Mouse (Mus musculus): Measurements from ENCODE around the gene Arhgef26. TPM values are rescaled to one million over a fixed set of nuclear protein-coding genes. Genes with fewer than 3 reads are reported as not detected.

The Arhgef26 gene
- polyA plus RNA-seq, 1 experiment, result 14.2 TPM

DNA sequence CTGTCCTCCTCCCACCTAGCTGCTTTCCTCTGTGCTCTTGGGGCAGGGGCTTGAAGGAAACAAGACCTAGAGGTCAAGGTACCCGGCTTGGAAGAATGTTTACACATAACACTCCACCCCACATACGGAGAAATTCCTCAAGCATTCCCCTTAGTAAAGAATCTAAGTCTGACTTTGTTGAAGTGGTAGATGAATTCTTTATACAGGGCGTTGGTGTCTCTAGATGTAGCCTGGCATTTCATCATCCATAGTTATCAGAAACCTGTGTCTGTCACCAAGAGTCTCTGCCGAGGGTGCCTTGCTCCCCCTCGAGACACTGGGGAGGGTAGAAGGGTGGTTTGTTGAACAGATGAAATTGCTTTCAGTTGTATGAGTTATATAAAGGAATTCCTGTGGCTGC lies 41.8 kb downstream of the Arhgef26 start:
- Histone ChIP-seq H3K4me3 (ENCODE audit: low read depth, low read length) (no peak overlapping the region), H3K27me3 (ENCODE audit: control insufficient read depth, insufficient read depth, low read length) (no peaks in the 10 kb centered on the region), H3K27ac (ENCODE audit: insufficient read depth, low read depth, low read length) (no peak overlapping the region), H3K4me1 (ENCODE audit: control insufficient read depth, insufficient read depth, insufficient read length, low read length) (peaks cover 10% of the 10 kb centered on the region; the same call in 1 of the 2 replicates), H3K36me3 (ENCODE audit: control insufficient read depth, insufficient read depth, low read length) (peaks cover 19% of the 10 kb centered on the region)
- WGBS, result 67% methylated on average over 5 of the region's 5 CpGs
- TF ChIP-seq CTCF (IDR thresholded peaks at IDR 0.05; ENCODE audit: extremely low read depth, insufficient read length, insufficient replicate concordance, low read depth, low read length) (no peak), POLR2A (IDR thresholded peaks at IDR 0.05; ENCODE audit: low read depth, low read length) (no peak)

DNA sequence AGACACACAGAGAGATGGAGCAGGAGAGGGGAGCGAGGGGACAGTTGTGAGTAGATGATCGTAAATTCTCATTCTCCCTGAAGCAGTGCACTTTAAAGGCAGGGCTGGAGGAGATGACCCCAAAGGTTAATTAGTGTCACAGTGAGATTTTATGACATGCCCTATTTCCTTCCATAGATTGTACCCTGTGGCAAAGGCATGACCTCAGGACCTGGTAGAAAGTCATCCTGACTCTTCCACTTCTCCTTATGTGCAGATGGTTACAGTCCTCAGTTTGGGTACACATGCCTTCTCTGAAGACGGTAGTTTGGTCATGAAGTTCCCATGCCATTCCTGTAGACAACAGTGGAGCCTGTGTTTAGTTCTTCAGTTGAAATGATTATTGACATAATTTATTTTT lies 42.3 kb downstream of the Arhgef26 start:
- 80% methylated on average over 3 of the region's 3 CpGs for WGBS
- no peak for TF ChIP-seq POLR2A (IDR thresholded peaks at IDR 0.05; ENCODE audit: low read depth, low read length)
- no peak for TF ChIP-seq CTCF (IDR thresholded peaks at IDR 0.05; ENCODE audit: extremely low read depth, insufficient read length, insufficient replicate concordance, low read depth, low read length)

DNA sequence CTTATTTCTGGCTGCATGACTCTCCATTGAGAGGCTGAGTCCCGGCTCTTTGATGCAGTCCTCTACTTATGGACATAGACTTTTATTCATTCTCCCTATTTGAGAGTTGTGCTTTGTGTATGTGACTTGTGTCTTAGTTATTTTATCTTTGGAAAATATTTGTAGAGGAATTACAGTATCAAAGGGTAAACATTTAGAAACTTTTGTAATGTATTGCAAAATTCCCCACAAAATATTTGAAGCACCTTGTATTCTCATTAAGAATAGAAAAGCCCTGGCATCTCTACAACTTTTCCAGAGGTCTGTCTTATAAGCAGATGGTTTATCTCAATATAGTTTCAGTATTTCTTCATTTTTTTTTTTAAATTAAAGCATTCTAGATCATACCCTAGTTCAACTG lies 44.7 kb downstream of the Arhgef26 start:
- H3K27me3 ChIP-seq (ENCODE audit: control insufficient read depth, insufficient read depth, low read length), result no peaks in the 10 kb centered on the region
- H3K36me3 ChIP-seq (ENCODE audit: control insufficient read depth, insufficient read depth, low read length), result peaks cover 29% of the 10 kb centered on the region
- no peaks in the 10 kb centered on the region for H3K4me1 ChIP-seq (ENCODE audit: control insufficient read depth, insufficient read depth, insufficient read length, low read length)
- 73% methylated on average over 1 of the region's 1 CpGs for WGBS
- H3K4me3 ChIP-seq (ENCODE audit: low read depth, low read length), result no peak overlapping the region
- no peak overlapping the region for H3K27ac ChIP-seq (ENCODE audit: insufficient read depth, low read depth, low read length)
- no peak for TF ChIP-seq CTCF (IDR thresholded peaks at IDR 0.05; ENCODE audit: extremely low read depth, insufficient read length, insufficient replicate concordance, low read depth, low read length)

More for the DNA sequence above, 42.3 kb downstream of the Arhgef26 start:
- Histone ChIP-seq H3K27me3 (ENCODE audit: control insufficient read depth, insufficient read depth, low read length) (no peaks in the 10 kb centered on the region), H3K27ac (ENCODE audit: insufficient read depth, low read depth, low read length) (no peak overlapping the region), H3K4me3 (ENCODE audit: low read depth, low read length) (no peak overlapping the region), H3K4me1 (ENCODE audit: control insufficient read depth, insufficient read depth, insufficient read length, low read length) (peaks cover 8% of the 10 kb centered on the region; the same call in 1 of the 2 replicates), H3K36me3 (ENCODE audit: control insufficient read depth, insufficient read depth, low read length) (peaks cover 20% of the 10 kb centered on the region)

DNA sequence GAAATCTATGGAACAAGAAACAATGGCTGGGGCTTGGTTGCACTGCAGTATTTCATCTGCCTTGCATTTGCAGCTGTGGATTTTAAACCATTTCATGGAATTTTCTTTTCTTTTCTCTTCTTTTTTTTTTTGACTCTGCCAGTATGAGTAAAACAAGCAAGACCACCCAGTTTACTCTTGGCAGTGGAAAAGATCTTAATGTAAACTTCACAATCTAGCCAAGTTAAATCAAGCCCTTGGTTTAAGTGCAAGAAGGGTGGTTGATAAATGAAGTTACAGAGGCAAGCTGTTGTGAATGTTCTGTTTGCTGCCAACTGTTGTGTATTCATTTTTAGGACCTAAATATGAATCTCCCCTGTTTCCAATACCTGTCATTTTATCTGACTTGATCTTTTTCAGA lies 54.5 kb downstream of the Arhgef26 start:
- H3K4me3 ChIP-seq (ENCODE audit: low read depth, low read length), result no peak overlapping the region
- no peak for TF ChIP-seq POLR2A (IDR thresholded peaks at IDR 0.05; ENCODE audit: low read depth, low read length)
- TF ChIP-seq CTCF (IDR thresholded peaks at IDR 0.05; ENCODE audit: extremely low read depth, insufficient read length, insufficient replicate concordance, low read depth, low read length), result no peak

DNA sequence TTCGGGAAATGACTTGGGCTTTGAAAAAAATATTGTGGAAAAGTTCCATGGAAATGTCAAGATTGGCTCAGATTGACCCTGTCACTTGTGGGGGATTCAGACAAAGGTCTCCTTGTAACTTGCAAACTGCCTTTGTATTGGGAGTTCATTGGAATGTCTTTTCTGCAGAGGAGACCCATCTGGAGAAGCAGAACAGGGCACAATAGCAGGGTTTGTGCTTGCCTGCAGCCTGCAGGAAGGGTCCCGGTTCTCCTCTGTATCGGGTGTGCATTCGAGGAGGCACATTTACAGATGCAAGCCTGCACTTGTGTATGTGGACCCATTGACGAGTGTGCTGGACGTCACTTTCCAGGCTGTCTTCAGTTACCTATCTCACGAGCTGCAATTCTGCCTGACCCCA lies 56.1 kb downstream of the Arhgef26 start:
- peaks cover 6% of the 10 kb centered on the region for H3K36me3 ChIP-seq (ENCODE audit: control insufficient read depth, insufficient read depth, low read length)
- H3K27ac ChIP-seq (ENCODE audit: insufficient read depth, low read depth, low read length), result no peak overlapping the region
- TF ChIP-seq CTCF (IDR thresholded peaks at IDR 0.05; ENCODE audit: extremely low read depth, insufficient read length, insufficient replicate concordance, low read depth, low read length), result no peak
- TF ChIP-seq POLR2A (IDR thresholded peaks at IDR 0.05; ENCODE audit: low read depth, low read length), result no peak
- H3K4me3 ChIP-seq (ENCODE audit: low read depth, low read length), result no peak overlapping the region
- WGBS, result 93% methylated on average over 7 of the region's 7 CpGs
- H3K27me3 ChIP-seq (ENCODE audit: control insufficient read depth, insufficient read depth, low read length), result no peaks in the 10 kb centered on the region
- H3K4me1 ChIP-seq (ENCODE audit: control insufficient read depth, insufficient read depth, insufficient read length, low read length), result peaks cover 19% of the 10 kb centered on the region; the same call in 1 of the 2 replicates

More for the DNA sequence above, 54.5 kb downstream of the Arhgef26 start:
- H3K4me1 ChIP-seq (ENCODE audit: control insufficient read depth, insufficient read depth, insufficient read length, low read length), result peaks cover 13% of the 10 kb centered on the region; the same call in 1 of the 2 replicates
- H3K27ac ChIP-seq (ENCODE audit: insufficient read depth, low read depth, low read length), result no peak overlapping the region
- H3K27me3 ChIP-seq (ENCODE audit: control insufficient read depth, insufficient read depth, low read length), result no peaks in the 10 kb centered on the region
- H3K36me3 ChIP-seq (ENCODE audit: control insufficient read depth, insufficient read depth, low read length), result peaks cover 6% of the 10 kb centered on the region

DNA sequence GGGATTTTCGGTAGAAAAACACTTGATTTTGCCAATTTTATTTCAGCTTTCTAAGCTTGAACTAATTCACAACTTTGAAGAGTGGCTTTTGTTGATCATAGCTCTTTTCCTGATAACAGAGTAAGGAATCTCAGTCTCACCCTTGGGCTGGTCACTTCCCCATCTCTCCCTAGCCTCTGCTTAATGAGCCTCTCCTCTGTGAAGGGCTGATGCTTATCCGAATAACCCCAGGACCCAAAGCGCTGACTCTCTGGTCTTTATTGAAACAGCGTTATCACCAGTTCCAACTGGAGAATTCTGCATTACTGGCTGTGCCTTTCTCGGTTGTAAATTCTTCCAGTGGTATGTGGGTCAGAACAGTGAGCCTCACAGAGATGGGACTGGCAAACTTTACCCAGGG lies 57.2 kb downstream of the Arhgef26 start:
- 35% methylated on average over 5 of the region's 5 CpGs for WGBS
- TF ChIP-seq CTCF (IDR thresholded peaks at IDR 0.05; ENCODE audit: extremely low read depth, insufficient read length, insufficient replicate concordance, low read depth, low read length) (no peak), POLR2A (IDR thresholded peaks at IDR 0.05; ENCODE audit: low read depth, low read length) (no peak)
- peak overlapping the region; percentile 25; the same call in 1 of the 2 replicates for H3K27ac ChIP-seq (ENCODE audit: insufficient read depth, low read depth, low read length)
- peaks cover 6% of the 10 kb centered on the region for H3K36me3 ChIP-seq (ENCODE audit: control insufficient read depth, insufficient read depth, low read length)
- H3K4me3 ChIP-seq (ENCODE audit: low read depth, low read length), result no peak overlapping the region
- peaks cover 21% of the 10 kb centered on the region; the same call in 1 of the 2 replicates for H3K4me1 ChIP-seq (ENCODE audit: control insufficient read depth, insufficient read depth, insufficient read length, low read length)
- H3K27me3 ChIP-seq (ENCODE audit: control insufficient read depth, insufficient read depth, low read length), result no peaks in the 10 kb centered on the region

DNA sequence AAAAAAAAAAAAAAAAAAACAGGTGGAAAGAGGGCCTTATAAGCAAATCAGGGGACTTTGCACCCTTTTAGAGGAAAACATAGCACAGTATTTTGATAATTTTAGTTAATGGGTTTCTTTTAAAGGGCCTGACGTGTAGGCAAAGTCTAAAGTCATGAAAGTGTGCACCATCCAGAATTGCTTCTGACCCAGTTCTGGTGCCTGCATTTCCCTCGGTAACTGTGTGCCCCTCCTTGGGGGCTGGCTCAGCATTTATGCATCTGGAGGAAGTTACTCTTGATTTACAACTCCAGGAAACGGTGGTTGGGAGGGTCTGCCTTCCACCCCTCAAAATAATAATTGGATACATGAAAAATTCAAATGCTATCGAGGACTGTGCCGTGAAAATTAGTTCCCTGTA lies 58.0 kb downstream of the Arhgef26 start:
- Histone ChIP-seq H3K27ac (ENCODE audit: insufficient read depth, low read depth, low read length) (0 out of 2 replicates have a peak overlapping the region, but pooled peaks have one; percentile 41), H3K4me1 (ENCODE audit: control insufficient read depth, insufficient read depth, insufficient read length, low read length) (peaks cover 18% of the 10 kb centered on the region; the same call in 1 of the 2 replicates), H3K36me3 (ENCODE audit: control insufficient read depth, insufficient read depth, low read length) (peaks cover 6% of the 10 kb centered on the region), H3K4me3 (ENCODE audit: low read depth, low read length) (no peak overlapping the region), H3K27me3 (ENCODE audit: control insufficient read depth, insufficient read depth, low read length) (no peaks in the 10 kb centered on the region)
- TF ChIP-seq POLR2A (IDR thresholded peaks at IDR 0.05; ENCODE audit: low read depth, low read length), result no peak
- WGBS, result 11% methylated on average over 5 of the region's 5 CpGs

DNA sequence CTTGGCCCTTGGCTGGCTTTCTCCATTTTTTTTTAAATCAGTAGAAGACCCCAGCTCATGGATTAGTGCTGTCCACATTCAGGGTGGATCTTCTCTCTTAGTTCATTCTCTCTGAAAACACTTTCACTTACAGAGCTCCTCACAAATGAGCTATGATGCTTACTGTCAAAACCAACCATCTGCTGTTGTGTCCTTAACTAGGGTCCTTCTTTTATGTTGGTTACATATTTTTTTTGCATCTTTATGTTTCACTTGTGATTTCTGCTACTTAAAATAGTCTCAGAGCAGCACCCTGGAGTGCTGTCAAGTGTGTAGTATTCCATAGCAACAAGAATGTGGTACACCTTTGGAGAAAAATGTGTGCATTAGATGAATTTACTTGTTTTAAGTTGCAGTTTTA lies 60.0 kb downstream of the Arhgef26 start:
- TF ChIP-seq CTCF (IDR thresholded peaks at IDR 0.05; ENCODE audit: extremely low read depth, insufficient read length, insufficient replicate concordance, low read depth, low read length) (no peak), POLR2A (IDR thresholded peaks at IDR 0.05; ENCODE audit: low read depth, low read length) (no peak)
- peaks cover 18% of the 10 kb centered on the region; the same call in 1 of the 2 replicates for H3K4me1 ChIP-seq (ENCODE audit: control insufficient read depth, insufficient read depth, insufficient read length, low read length)
- no peak overlapping the region for H3K4me3 ChIP-seq (ENCODE audit: low read depth, low read length)
- no peaks in the 10 kb centered on the region for H3K27me3 ChIP-seq (ENCODE audit: control insufficient read depth, insufficient read depth, low read length)
- peaks cover 4% of the 10 kb centered on the region; the same call in 1 of the 2 replicates for H3K36me3 ChIP-seq (ENCODE audit: control insufficient read depth, insufficient read depth, low read length)
- H3K27ac ChIP-seq (ENCODE audit: insufficient read depth, low read depth, low read length), result no peak overlapping the region
